Mouse (Mus musculus) neural tube, embryonic 14.5 days (tissue): Measurements from ENCODE around the gene Gnrhr. TPM values are rescaled to one million over a fixed set of nuclear protein-coding genes. Genes with fewer than 3 reads are reported as not detected.
A peak's percentile ranks its signal among the peaks of the same experiment; 100 is the strongest.

Source experiments
- ATAC-seq: fragments of 200-750 bp; cut with Nextera tagmentation; 2 replicates; pipeline ENCODE4 v1.8.0; 2017; ENCODE audit warnings: low read depth, mild to moderate bottlenecking, moderate TSS enrichment, moderate library complexity
- H3K27ac ChIP-seq: fragments of 300-500 bp; sonication (generic); 2 replicates; pipeline ENCODE4 v1.5.1; 2014; ENCODE audit warnings: low read depth, mild to moderate bottlenecking, control low read depth, low read length, moderate library complexity, mixed read lengths
- H3K27me3 ChIP-seq: fragments of 300-500 bp; sonication (generic); 2 replicates; pipeline ENCODE4 v1.6.1; 2014; ENCODE audit warnings: low read length; ENCODE audit not compliant: control insufficient read depth, insufficient read depth
- H3K36me3 ChIP-seq: fragments of 300-500 bp; sonication (generic); 2 replicates; pipeline ENCODE4 v1.6.1; 2014; ENCODE audit warnings: low read length, mixed read lengths; ENCODE audit not compliant: control insufficient read depth, insufficient read depth
- H3K4me1 ChIP-seq: fragments of 300-500 bp; sonication (generic); 2 replicates; pipeline ENCODE4 v1.6.1; 2014; ENCODE audit warnings: low read length; ENCODE audit not compliant: control insufficient read depth, insufficient read depth
- H3K4me2 ChIP-seq: fragments of 300-500 bp; sonication (generic); 2 replicates; pipeline ENCODE4 v1.6.1; 2014; ENCODE audit warnings: mild to moderate bottlenecking, low read depth, low read length, control low read depth
- H3K4me3 ChIP-seq: fragments of 300-500 bp; sonication (generic); 2 replicates; pipeline ENCODE4 v1.5.1; 2014; ENCODE audit warnings: low read depth, low read length, control low read depth, mixed read lengths
- H3K9ac ChIP-seq: fragments of 300-500 bp; sonication (generic); replicated peaks from 2 replicates; pipeline ENCODE4 v1.6.1; 2014; ENCODE audit warnings: low read depth, mild to moderate bottlenecking, control low read depth, low read length, mixed read lengths
- H3K9me3 ChIP-seq: fragments of 300-500 bp; sonication (generic); 2 replicates; pipeline ENCODE4 v1.6.1; 2016; ENCODE audit warnings: low read length; ENCODE audit not compliant: control insufficient read depth
- WGBS: fragments of 180-500 bp; shearing (Covaris S2); extraction: QIAGEN DNeasy Blood & Tissue Kit; methylation state at CpG from one replicate; pipeline ENCODE4 v1.1.7; 2014; 5-methylcytosine and 5-hydroxymethylcytosine counted together
- polyA plus RNA-seq: library from polyadenylated mRNA; unstranded; fragments of >200 nt; fragmentation: Nextera tagmentation; extraction: Ambion mirVana; gene quantifications from 2 replicates; pipeline ENCODE4 v1.2.1, GENCODE M21; 2014

Gene Gnrhr
- not detected in 2 replicates for polyA plus RNA-seq

DNA sequence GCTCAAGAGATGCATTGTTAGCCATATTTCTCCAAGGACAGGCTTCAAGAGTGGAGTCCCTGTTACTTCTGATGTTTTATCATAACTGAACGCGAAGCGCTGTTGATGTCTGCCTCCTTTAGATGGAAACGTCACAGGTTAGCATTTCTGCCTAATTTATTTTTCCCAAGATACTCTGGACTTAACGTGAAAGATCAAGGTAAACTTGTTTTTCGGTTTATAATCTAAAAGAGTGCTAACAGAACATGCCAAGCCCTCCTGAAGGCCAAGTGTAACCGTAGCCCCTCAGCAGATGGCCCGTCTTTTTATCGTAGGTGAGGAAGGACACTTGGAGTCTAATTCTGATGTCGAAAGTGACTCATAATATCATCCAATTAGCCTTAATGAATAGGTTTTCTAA lies at the start of gene Gnrhr:
Gene Gnrhr (minus strand): TSS at position 101 of the 400 bp plus-strand sequence.
- Histone ChIP-seq H3K4me1 (no peaks in the 10 kb centered on the region), H3K27me3 (no peaks in the 10 kb centered on the region), H3K4me3 (no peak within 1 kb of the TSS), H3K36me3 (no peaks in the 10 kb centered on the region), H3K9me3 (no peaks in the 10 kb centered on the region), H3K27ac (no peak within 1 kb of the TSS), H3K4me2 (no peak within 1 kb of the TSS), H3K9ac (no peak within 1 kb of the TSS)
- 90% methylated on average over 10 of the region's 10 CpGs for WGBS
- ATAC-seq, result no peak

- no peaks in the 10 kb centered on the region for H3K4me1 ChIP-seq
- H3K9ac ChIP-seq, result no peak overlapping the region
- 93% methylated on average over 11 of the region's 11 CpGs for WGBS
- H3K4me3 ChIP-seq, result no peak overlapping the region
- H3K36me3 ChIP-seq, result no peaks in the 10 kb centered on the region
- H3K9me3 ChIP-seq, result no peaks in the 10 kb centered on the region
- no peak overlapping the region for H3K27ac ChIP-seq
- ATAC-seq, result no peak
- no peaks in the 10 kb centered on the region for H3K27me3 ChIP-seq
- H3K4me2 ChIP-seq, result no peak overlapping the region
Observed at GRCm38 (mm10) chr5:86246559-86246958, 48.9 kb upstream of the Gnrhr start.

DNA sequence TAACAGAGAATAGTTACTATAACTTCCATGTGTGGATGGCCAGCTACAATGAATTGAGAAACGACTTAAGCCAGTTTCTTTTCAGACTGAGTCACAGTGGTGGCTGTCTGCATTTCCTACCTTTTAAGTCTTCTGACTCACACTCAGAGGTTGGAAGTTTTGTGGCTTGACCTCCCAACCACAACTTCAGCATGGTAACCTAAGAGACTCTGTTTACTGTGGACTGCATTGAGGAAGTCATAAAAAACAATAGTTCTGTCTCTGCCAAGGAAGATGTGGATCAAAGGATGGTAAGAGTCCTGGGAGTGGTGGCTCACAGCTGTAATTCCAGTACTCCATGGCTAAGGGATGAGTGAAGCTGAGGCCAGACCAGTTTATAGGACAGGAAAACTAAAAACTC lies 47.2 kb upstream of the Gnrhr start:
- ATAC-seq, result no peak
- Histone ChIP-seq H3K9ac (no peak overlapping the region), H3K36me3 (no peaks in the 10 kb centered on the region), H3K4me2 (no peak overlapping the region), H3K27me3 (no peaks in the 10 kb centered on the region), H3K4me3 (no peak overlapping the region), H3K9me3 (no peaks in the 10 kb centered on the region), H3K4me1 (no peaks in the 10 kb centered on the region), H3K27ac (no peak overlapping the region)
- 65% methylated on average over 1 of the region's 1 CpGs for WGBS

DNA sequence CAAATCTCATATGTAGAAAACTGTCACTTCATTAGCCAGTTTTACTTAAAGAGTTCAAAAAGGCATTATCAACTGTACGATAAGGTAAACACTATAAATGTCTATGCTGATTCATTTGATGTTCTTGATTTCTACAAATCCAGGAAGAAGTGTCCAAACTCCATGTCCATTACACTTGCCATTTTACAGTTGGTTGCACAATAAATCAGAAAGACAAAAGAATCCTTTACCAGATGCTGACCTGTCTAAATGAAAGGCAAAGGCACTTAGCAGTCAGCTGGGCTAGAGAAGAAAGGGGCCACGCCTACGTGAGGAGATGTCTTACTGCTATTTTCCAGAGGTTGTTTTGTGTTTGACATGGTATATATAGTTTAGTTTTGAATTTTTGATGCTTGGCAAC lies 46.6 kb upstream of the Gnrhr start:
- Histone ChIP-seq H3K27me3 (no peaks in the 10 kb centered on the region), H3K9me3 (no peaks in the 10 kb centered on the region), H3K4me3 (no peak overlapping the region), H3K27ac (no peak overlapping the region), H3K9ac (no peak overlapping the region), H3K4me2 (no peak overlapping the region), H3K36me3 (no peaks in the 10 kb centered on the region), H3K4me1 (no peaks in the 10 kb centered on the region)
- no peak for ATAC-seq
- 86% methylated on average over 3 of the region's 3 CpGs for WGBS

DNA sequence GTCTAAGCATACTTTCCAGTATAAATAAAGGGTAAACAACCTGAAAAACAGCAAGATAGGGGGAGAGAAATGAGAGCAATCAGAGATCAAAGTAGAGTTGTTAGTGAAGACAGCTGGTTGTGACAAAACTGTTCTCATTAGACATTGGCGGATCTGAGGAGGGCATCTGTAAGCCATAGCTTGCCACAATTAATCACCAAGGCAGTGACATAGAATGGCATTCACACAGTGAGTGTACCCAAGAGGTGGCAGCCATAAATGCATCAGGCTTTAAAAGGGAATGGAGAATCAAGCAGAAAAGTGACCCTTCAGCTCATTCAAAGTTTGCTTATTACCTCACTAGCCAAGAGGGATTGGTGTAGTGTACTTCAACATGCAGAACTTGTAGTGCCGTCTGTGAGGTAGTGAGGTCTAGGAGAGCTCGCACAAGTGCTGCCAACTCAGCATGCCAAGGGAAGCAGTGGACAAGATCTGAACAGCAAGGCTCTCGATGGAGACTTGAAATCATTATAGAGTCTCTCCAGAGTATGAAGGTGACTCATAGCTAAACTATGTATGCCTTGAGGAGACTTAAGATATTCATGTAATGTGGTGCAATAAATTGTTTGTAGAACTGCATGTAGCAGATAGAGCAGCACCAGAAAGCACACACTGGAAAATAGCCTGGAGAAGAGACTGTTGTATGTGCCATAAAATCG lies 29.6 kb upstream of the Gnrhr start:
- no peaks in the 10 kb centered on the region for H3K27me3 ChIP-seq
- H3K27ac ChIP-seq, result no peak overlapping the region
- no peak overlapping the region for H3K9ac ChIP-seq
- no peaks in the 10 kb centered on the region for H3K4me1 ChIP-seq
- no peaks in the 10 kb centered on the region for H3K36me3 ChIP-seq
- no peak for ATAC-seq
- no peak overlapping the region for H3K4me2 ChIP-seq
- no peak overlapping the region for H3K4me3 ChIP-seq
- WGBS, result 59% methylated on average over 5 of the region's 5 CpGs
- H3K9me3 ChIP-seq, result no peaks in the 10 kb centered on the region

GRCm38 (mm10) chr5:86191356-86191755 lies 6.3 kb downstream of the Gnrhr start:
- no peaks in the 10 kb centered on the region for H3K9me3 ChIP-seq
- 22% methylated on average over 4 of the region's 4 CpGs for WGBS
- H3K9ac ChIP-seq, result no peak overlapping the region
- H3K27me3 ChIP-seq, result no peaks in the 10 kb centered on the region
- no peak overlapping the region for H3K27ac ChIP-seq
- H3K4me2 ChIP-seq, result no peak overlapping the region
- no peaks in the 10 kb centered on the region for H3K4me1 ChIP-seq
- ATAC-seq, result peak; percentile 60
- H3K4me3 ChIP-seq, result no peak overlapping the region
- H3K36me3 ChIP-seq, result no peaks in the 10 kb centered on the region

DNA sequence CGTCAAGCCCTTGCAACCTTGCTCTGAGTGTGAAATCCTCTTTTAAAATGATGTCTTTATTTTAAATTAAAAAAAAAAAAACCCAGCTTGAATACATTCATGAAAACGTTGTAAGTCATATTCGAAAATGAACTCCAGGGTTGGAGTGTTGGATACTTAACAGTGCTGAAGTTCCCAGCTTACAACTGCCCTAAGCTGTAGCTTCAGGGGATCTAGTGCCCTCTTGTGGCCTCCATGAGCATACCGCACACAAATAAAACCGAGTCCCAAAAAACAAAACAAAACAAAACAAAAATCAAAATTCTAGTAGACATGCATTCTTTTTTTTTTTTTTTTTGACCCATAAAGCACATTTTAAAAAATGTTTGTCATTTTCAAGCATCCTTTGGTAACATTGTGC lies 6.9 kb downstream of the Gnrhr start:
- Histone ChIP-seq H3K36me3 (no peaks in the 10 kb centered on the region), H3K27ac (no peak overlapping the region), H3K4me1 (no peaks in the 10 kb centered on the region), H3K4me3 (no peak overlapping the region), H3K27me3 (no peaks in the 10 kb centered on the region), H3K9ac (no peak overlapping the region), H3K9me3 (no peaks in the 10 kb centered on the region), H3K4me2 (no peak overlapping the region)
- 26% methylated on average over 5 of the region's 5 CpGs for WGBS
- 0 out of 2 replicates have a peak, but pooled peaks have one; percentile 57 for ATAC-seq

GRCm38 (mm10) chr5:86190290-86190689 lies 7.4 kb downstream of the Gnrhr start:
- no peaks in the 10 kb centered on the region for H3K27me3 ChIP-seq
- ATAC-seq, result no peak
- H3K4me2 ChIP-seq, result no peak overlapping the region
- no peak overlapping the region for H3K27ac ChIP-seq
- H3K4me3 ChIP-seq, result no peak overlapping the region
- no peaks in the 10 kb centered on the region for H3K4me1 ChIP-seq
- H3K36me3 ChIP-seq, result no peaks in the 10 kb centered on the region
- 44% methylated on average over 15 of the region's 15 CpGs for WGBS
- H3K9me3 ChIP-seq, result no peaks in the 10 kb centered on the region
- no peak overlapping the region for H3K9ac ChIP-seq

- no peak overlapping the region for H3K4me3 ChIP-seq
- WGBS, result 83% methylated on average over 6 of the region's 6 CpGs
- H3K36me3 ChIP-seq, result no peaks in the 10 kb centered on the region
- no peak overlapping the region for H3K27ac ChIP-seq
- no peak overlapping the region for H3K9ac ChIP-seq
- no peaks in the 10 kb centered on the region for H3K4me1 ChIP-seq
- no peak overlapping the region for H3K4me2 ChIP-seq
- no peaks in the 10 kb centered on the region for H3K9me3 ChIP-seq
- ATAC-seq, result no peak
- H3K27me3 ChIP-seq, result no peaks in the 10 kb centered on the region
Observed at GRCm38 (mm10) chr5:86187441-86187840, 10.3 kb downstream of the Gnrhr start.
